Mouse (Mus musculus) kidney, embryonic 15.5 days (tissue): ENCODE measurements around the gene Sergef. TPM values are rescaled to one million over a fixed set of nuclear protein-coding genes. Genes with fewer than 3 reads are reported as not detected.

ENCODE experiments used
- ATAC-seq: fragments of 200-750 bp; cut with Nextera tagmentation; replicated peaks from 2 replicates; pipeline ENCODE4 v1.8.0; 2017; ENCODE audit warnings: moderate TSS enrichment; ENCODE audit not compliant: low FRiP score
- H3K27ac ChIP-seq: fragments of 300-500 bp; sonication (generic); 2 replicates; pipeline ENCODE4 v1.5.1; 2015; ENCODE audit warnings: mild to moderate bottlenecking, inconsistent platforms
- H3K27me3 ChIP-seq: fragments of 300-500 bp; sonication (generic); 2 replicates; pipeline ENCODE4 v1.6.1; 2015; ENCODE audit warnings: inconsistent platforms
- H3K36me3 ChIP-seq: fragments of 300-500 bp; sonication (generic); 2 replicates; pipeline ENCODE4 v1.6.1; 2015; ENCODE audit warnings: inconsistent platforms
- H3K4me1 ChIP-seq: fragments of 300-500 bp; sonication (generic); 2 replicates; pipeline ENCODE4 v1.6.1; 2015; ENCODE audit warnings: inconsistent platforms
- H3K4me2 ChIP-seq: fragments of 300-500 bp; sonication (generic); 2 replicates; pipeline ENCODE4 v1.6.1; 2015; ENCODE audit warnings: moderate library complexity, mild to moderate bottlenecking, inconsistent platforms
- H3K4me3 ChIP-seq: fragments of 300-500 bp; sonication (generic); replicated peaks from 2 replicates; pipeline ENCODE4 v1.5.1; 2015; ENCODE audit warnings: mild to moderate bottlenecking, inconsistent platforms
- H3K9ac ChIP-seq: fragments of 300-500 bp; sonication (generic); 2 replicates; pipeline ENCODE4 v1.6.1; 2015; ENCODE audit warnings: mild to moderate bottlenecking, inconsistent platforms
- H3K9me3 ChIP-seq: fragments of 300-500 bp; sonication (generic); replicated peaks from 2 replicates; pipeline ENCODE4 v1.6.1; 2016; ENCODE audit warnings: inconsistent platforms
- WGBS: fragments of 180-500 bp; shearing (Covaris S2); methylation state at CpG from one replicate; pipeline ENCODE4 v1.1.7; 2015; ENCODE audit warnings: mixed read lengths; 5-methylcytosine and 5-hydroxymethylcytosine counted together
- polyA plus RNA-seq: library from polyadenylated mRNA; unstranded; fragments of >200 nt; fragmentation: Nextera tagmentation; extraction: Ambion mirVana; gene quantifications from 2 replicates; pipeline ENCODE4 v1.2.1, GENCODE M21; 2015

The Sergef gene
- polyA plus RNA-seq, 1 experiment from 2014 or later: 13.9 TPM

- Histone ChIP-seq H3K4me3 (no peak overlapping the region), H3K4me2 (no peak overlapping the region), H3K4me1 (no peaks in the 10 kb centered on the region), H3K27ac (no peak overlapping the region), H3K27me3 (no peaks in the 10 kb centered on the region), H3K36me3 (peaks cover 3% of the 10 kb centered on the region; the same call in 1 of the 2 replicates), H3K9me3 (no peaks in the 10 kb centered on the region), H3K9ac (no peak overlapping the region)
- 97% methylated on average over 7 of the region's 7 CpGs for WGBS
- ATAC-seq: no peak
These were observed 74.2 kb downstream of the Sergef start for GRCm38 (mm10) chr7:46565374-46565773.

- no peak for ATAC-seq
- peaks cover 3% of the 10 kb centered on the region; the same call in 1 of the 2 replicates for H3K36me3 ChIP-seq
These were observed 75.8 kb downstream of the Sergef start for GRCm38 (mm10) chr7:46563801-46564200.

GRCm38 (mm10) chr7:46560061-46560460 is 79.5 kb downstream of the Sergef start:
- H3K9me3 ChIP-seq: no peaks in the 10 kb centered on the region

More at GRCm38 (mm10) chr7:46563801-46564200, 75.8 kb downstream of the Sergef start:
- Histone ChIP-seq H3K27me3 (no peaks in the 10 kb centered on the region), H3K4me1 (no peaks in the 10 kb centered on the region), H3K4me3 (no peak overlapping the region), H3K9me3 (no peaks in the 10 kb centered on the region), H3K9ac (no peak overlapping the region), H3K4me2 (no peak overlapping the region), H3K27ac (no peak overlapping the region)

GRCm38 (mm10) chr7:46559643-46560042 is 80.0 kb downstream of the Sergef start:
- no peak overlapping the region for H3K9ac ChIP-seq
- H3K4me2 ChIP-seq: no peak overlapping the region
- H3K4me1 ChIP-seq: no peaks in the 10 kb centered on the region
- no peaks in the 10 kb centered on the region for H3K36me3 ChIP-seq
- WGBS: 79% methylated on average over 6 of the region's 6 CpGs
- no peak overlapping the region for H3K27ac ChIP-seq
- ATAC-seq: no peak
- no peak overlapping the region for H3K4me3 ChIP-seq
- H3K9me3 ChIP-seq: no peaks in the 10 kb centered on the region
- no peaks in the 10 kb centered on the region for H3K27me3 ChIP-seq

More at GRCm38 (mm10) chr7:46560061-46560460, 79.5 kb downstream of the Sergef start:
- WGBS: 72% methylated on average over 2 of the region's 2 CpGs
- Histone ChIP-seq H3K4me1 (no peaks in the 10 kb centered on the region), H3K4me2 (no peak overlapping the region), H3K36me3 (no peaks in the 10 kb centered on the region), H3K4me3 (no peak overlapping the region), H3K27ac (no peak overlapping the region), H3K27me3 (no peaks in the 10 kb centered on the region), H3K9ac (no peak overlapping the region)
- no peak for ATAC-seq

- no peak overlapping the region for H3K27ac ChIP-seq
- WGBS: 78% methylated on average over 5 of the region's 5 CpGs
- ATAC-seq: no peak
These were observed 80.6 kb downstream of the Sergef start for GRCm38 (mm10) chr7:46559006-46559405.

GRCm38 (mm10) chr7:46557996-46558395 is 81.6 kb downstream of the Sergef start:
- Histone ChIP-seq H3K27ac (no peak overlapping the region), H3K27me3 (no peaks in the 10 kb centered on the region), H3K36me3 (no peaks in the 10 kb centered on the region), H3K4me2 (no peak overlapping the region), H3K4me1 (no peaks in the 10 kb centered on the region), H3K9me3 (no peaks in the 10 kb centered on the region), H3K9ac (no peak overlapping the region), H3K4me3 (no peak overlapping the region)
- 79% methylated on average over 4 of the region's 4 CpGs for WGBS
- no peak for ATAC-seq

More at GRCm38 (mm10) chr7:46559006-46559405, 80.6 kb downstream of the Sergef start:
- Histone ChIP-seq H3K36me3 (no peaks in the 10 kb centered on the region), H3K4me2 (no peak overlapping the region), H3K9me3 (no peaks in the 10 kb centered on the region), H3K4me3 (no peak overlapping the region), H3K4me1 (no peaks in the 10 kb centered on the region), H3K9ac (no peak overlapping the region), H3K27me3 (no peaks in the 10 kb centered on the region)

GRCm38 (mm10) chr7:46557387-46557786 is 82.2 kb downstream of the Sergef start:
- no peak overlapping the region for H3K4me3 ChIP-seq
- WGBS: 84% methylated on average over 11 of the region's 11 CpGs
- H3K4me1 ChIP-seq: no peaks in the 10 kb centered on the region; the same call in 1 of the 2 replicates
- H3K4me2 ChIP-seq: no peak overlapping the region
- no peaks in the 10 kb centered on the region for H3K9me3 ChIP-seq
- H3K36me3 ChIP-seq: no peaks in the 10 kb centered on the region
- no peaks in the 10 kb centered on the region for H3K27me3 ChIP-seq
- H3K9ac ChIP-seq: no peak overlapping the region
- no peak overlapping the region for H3K27ac ChIP-seq
- ATAC-seq: no peak

- Histone ChIP-seq H3K27ac (no peak overlapping the region), H3K4me3 (no peak overlapping the region), H3K4me1 (no peaks in the 10 kb centered on the region; the same call in 1 of the 2 replicates), H3K9ac (no peak overlapping the region), H3K4me2 (no peak overlapping the region), H3K27me3 (no peaks in the 10 kb centered on the region), H3K9me3 (no peaks in the 10 kb centered on the region), H3K36me3 (no peaks in the 10 kb centered on the region)
- ATAC-seq: no peak
- 82% methylated on average over 13 of the region's 13 CpGs for WGBS
These were observed 83.1 kb downstream of the Sergef start for GRCm38 (mm10) chr7:46556358-46557118.

- ATAC-seq: no peak
- Histone ChIP-seq H3K9ac (no peak overlapping the region), H3K27ac (no peak overlapping the region), H3K9me3 (no peaks in the 10 kb centered on the region), H3K4me3 (no peak overlapping the region), H3K4me1 (no peaks in the 10 kb centered on the region; the same call in 1 of the 2 replicates), H3K27me3 (no peaks in the 10 kb centered on the region), H3K36me3 (no peaks in the 10 kb centered on the region), H3K4me2 (no peak overlapping the region)
- 78% methylated on average over 7 of the region's 7 CpGs for WGBS
These were observed 83.9 kb downstream of the Sergef start for GRCm38 (mm10) chr7:46555731-46556130.

GRCm38 (mm10) chr7:46554855-46555254 is 84.8 kb downstream of the Sergef start:
- H3K4me2 ChIP-seq: no peak overlapping the region
- H3K27ac ChIP-seq: no peak overlapping the region
- no peaks in the 10 kb centered on the region; the same call in 1 of the 2 replicates for H3K4me1 ChIP-seq
- H3K9me3 ChIP-seq: no peaks in the 10 kb centered on the region
- 87% methylated on average over 9 of the region's 9 CpGs for WGBS
- no peaks in the 10 kb centered on the region for H3K27me3 ChIP-seq
- no peak overlapping the region for H3K9ac ChIP-seq
- ATAC-seq: no peak
- H3K36me3 ChIP-seq: no peaks in the 10 kb centered on the region
- H3K4me3 ChIP-seq: no peak overlapping the region

GRCm38 (mm10) chr7:46554003-46554402 is 85.6 kb downstream of the Sergef start:
- no peak overlapping the region for H3K9ac ChIP-seq
- H3K4me1 ChIP-seq: no peaks in the 10 kb centered on the region; the same call in 1 of the 2 replicates
- H3K4me3 ChIP-seq: no peak overlapping the region
- H3K27ac ChIP-seq: no peak overlapping the region
- H3K4me2 ChIP-seq: no peak overlapping the region
- no peaks in the 10 kb centered on the region for H3K27me3 ChIP-seq
- no peaks in the 10 kb centered on the region for H3K36me3 ChIP-seq
- WGBS: 50% methylated on average over 7 of the region's 7 CpGs
- H3K9me3 ChIP-seq: no peaks in the 10 kb centered on the region
- no peak for ATAC-seq

- ATAC-seq: no peak; the same call in 1 of the 2 replicates
- WGBS: 45% methylated on average over 20 of the region's 20 CpGs
- no peak overlapping the region for H3K27ac ChIP-seq
These were observed 87.5 kb downstream of the Sergef start for GRCm38 (mm10) chr7:46551935-46552752.

More at GRCm38 (mm10) chr7:46551935-46552752, 87.5 kb downstream of the Sergef start:
- Histone ChIP-seq H3K27me3 (no peaks in the 10 kb centered on the region), H3K36me3 (no peaks in the 10 kb centered on the region), H3K9me3 (no peaks in the 10 kb centered on the region), H3K9ac (no peak overlapping the region), H3K4me1 (no peaks in the 10 kb centered on the region; the same call in 1 of the 2 replicates), H3K4me3 (no peak overlapping the region), H3K4me2 (no peak overlapping the region)
